Mouse (Mus musculus) liver, embryonic 15.5 days (tissue): ENCODE results near the gene Tmc7. TPM values are rescaled to one million over a fixed set of nuclear protein-coding genes. Genes with fewer than 3 reads are reported as not detected.

ENCODE experiments used
- ATAC-seq: fragments of 200-750 bp; cut with Nextera tagmentation; 2 replicates; pipeline ENCODE4 v1.8.0; 2017; ENCODE audit warnings: moderate number of reproducible peaks, mild to moderate bottlenecking, moderate library complexity; ENCODE audit not compliant: insufficient read depth
- H3K27ac ChIP-seq: fragments of 300-500 bp; sonication (generic); replicated peaks from 2 replicates; pipeline ENCODE4 v1.5.1; 2015; ENCODE audit warnings: mild to moderate bottlenecking, inconsistent platforms
- H3K27me3 ChIP-seq: fragments of 300-500 bp; sonication (generic); 2 replicates; pipeline ENCODE4 v1.6.1; 2015; ENCODE audit warnings: mild to moderate bottlenecking, inconsistent platforms
- H3K36me3 ChIP-seq: fragments of 300-500 bp; sonication (generic); replicated peaks from 2 replicates; pipeline ENCODE4 v1.6.1; 2015; ENCODE audit warnings: moderate library complexity, mild to moderate bottlenecking, inconsistent platforms
- H3K4me1 ChIP-seq: fragments of 300-500 bp; sonication (generic); replicated peaks from 2 replicates; pipeline ENCODE4 v1.6.1; 2015; ENCODE audit warnings: inconsistent platforms
- H3K4me2 ChIP-seq: fragments of 300-500 bp; sonication (generic); 2 replicates; pipeline ENCODE4 v1.6.1; 2015; ENCODE audit warnings: moderate library complexity, mild to moderate bottlenecking, inconsistent platforms
- H3K4me3 ChIP-seq: fragments of 300-500 bp; sonication (generic); replicated peaks from 2 replicates; pipeline ENCODE4 v1.5.1; 2015; ENCODE audit warnings: mild to moderate bottlenecking, inconsistent platforms
- H3K9ac ChIP-seq: fragments of 300-500 bp; sonication (generic); 2 replicates; pipeline ENCODE4 v1.6.1; 2015; ENCODE audit warnings: moderate library complexity, mild to moderate bottlenecking, inconsistent platforms
- H3K9me3 ChIP-seq: fragments of 300-500 bp; sonication (generic); replicated peaks from 2 replicates; pipeline ENCODE4 v1.6.1; 2016; ENCODE audit warnings: inconsistent platforms
- WGBS: fragments of 180-500 bp; shearing (Covaris S2); methylation state at CpG from one replicate; pipeline ENCODE4 v1.1.7; 2015; ENCODE audit warnings: mixed read lengths; ENCODE audit not compliant: insufficient replicate concordance; 5-methylcytosine and 5-hydroxymethylcytosine counted together
- polyA plus RNA-seq: library from polyadenylated mRNA; unstranded; fragments of >200 nt; fragmentation: Nextera tagmentation; extraction: Ambion mirVana; gene quantifications from 2 replicates; pipeline ENCODE4 v1.2.1, GENCODE M21; 2015

Tmc7 gene
- polyA plus RNA-seq, 1 experiment from 2014 or later = 0.28 TPM

GRCm38 (mm10) chr7:118609815-118610214 lies 25.3 kb upstream of the Tmc7 start:
- H3K4me2 ChIP-seq = no peak overlapping the region
- no peaks in the 10 kb centered on the region for H3K27me3 ChIP-seq
- H3K36me3 ChIP-seq = no peaks in the 10 kb centered on the region
- no peak overlapping the region for H3K9ac ChIP-seq
- H3K4me3 ChIP-seq = no peak overlapping the region
- ATAC-seq = no peak
- no peaks in the 10 kb centered on the region for H3K9me3 ChIP-seq
- H3K4me1 ChIP-seq = peaks cover 3% of the 10 kb centered on the region; the same call in 1 of the 2 replicates
- H3K27ac ChIP-seq = no peak overlapping the region
- 62% methylated on average over 7 of the region's 7 CpGs for WGBS

- 73% methylated on average over 8 of the region's 8 CpGs for WGBS
- Histone ChIP-seq H3K4me1 (no peaks in the 10 kb centered on the region), H3K9me3 (no peaks in the 10 kb centered on the region), H3K4me3 (no peak overlapping the region), H3K4me2 (no peak overlapping the region), H3K27me3 (peaks cover 1% of the 10 kb centered on the region; the same call in 1 of the 2 replicates), H3K36me3 (no peaks in the 10 kb centered on the region), H3K27ac (no peak overlapping the region), H3K9ac (no peak overlapping the region)
- ATAC-seq = no peak
Observed at GRCm38 (mm10) chr7:118604842-118605241, 20.3 kb upstream of the Tmc7 start.

- Histone ChIP-seq H3K4me1 (no peaks in the 10 kb centered on the region; the same call in 1 of the 2 replicates), H3K36me3 (no peaks in the 10 kb centered on the region), H3K9me3 (no peaks in the 10 kb centered on the region), H3K4me2 (no peak overlapping the region), H3K9ac (no peak overlapping the region), H3K27me3 (peaks cover 36% of the 10 kb centered on the region), H3K4me3 (no peak overlapping the region), H3K27ac (no peak overlapping the region)
- no peak for ATAC-seq
- 37% methylated on average over 12 of the region's 12 CpGs for WGBS
Observed at GRCm38 (mm10) chr7:118599954-118600631, 15.6 kb upstream of the Tmc7 start.

- Histone ChIP-seq H3K27ac (no peak within 1 kb of the TSS), H3K9ac (no peak within 1 kb of the TSS), H3K36me3 (no peaks in the 10 kb centered on the region), H3K4me2 (peak within 1 kb of the TSS; percentile 36), H3K9me3 (no peaks in the 10 kb centered on the region), H3K27me3 (peaks cover 54% of the 10 kb centered on the region), H3K4me1 (no peaks in the 10 kb centered on the region; the same call in 1 of the 2 replicates), H3K4me3 (0 out of 2 replicates have a peak within 1 kb of the TSS, but pooled peaks have one; percentile 14)
- 11% methylated on average over 23 of the region's 23 CpGs for WGBS
- ATAC-seq = no peak
Observed at GRCm38 (mm10) chr7:118597201-118597600, 12.7 kb upstream of the Tmc7 start, which contains the start of gene Tmc5. Gene Tmc5, plus strand, starts transcription at chr7:118597297.

- Histone ChIP-seq H3K4me3 (no peak overlapping the region), H3K27me3 (peaks cover 54% of the 10 kb centered on the region), H3K4me2 (no peak overlapping the region), H3K36me3 (no peaks in the 10 kb centered on the region), H3K9me3 (no peaks in the 10 kb centered on the region), H3K4me1 (no peaks in the 10 kb centered on the region; the same call in 1 of the 2 replicates), H3K9ac (no peak overlapping the region), H3K27ac (no peak overlapping the region)
- ATAC-seq = no peak
- 70% methylated on average over 11 of the region's 11 CpGs for WGBS
Observed at GRCm38 (mm10) chr7:118596271-118596670, 11.7 kb upstream of the Tmc7 start.

- H3K9ac ChIP-seq = no peak overlapping the region
- H3K4me1 ChIP-seq = no peaks in the 10 kb centered on the region; the same call in 1 of the 2 replicates
- H3K4me3 ChIP-seq = no peak overlapping the region; the same call in 1 of the 2 replicates
- no peaks in the 10 kb centered on the region for H3K9me3 ChIP-seq
- peak; percentile 30 for ATAC-seq
- H3K27me3 ChIP-seq = peaks cover 54% of the 10 kb centered on the region
- WGBS = 3% methylated on average over 14 of the region's 14 CpGs
- peak overlapping the region; percentile 48 for H3K4me2 ChIP-seq
- no peak overlapping the region for H3K27ac ChIP-seq
- H3K36me3 ChIP-seq = no peaks in the 10 kb centered on the region
Observed at GRCm38 (mm10) chr7:118595228-118595627, 10.7 kb upstream of the Tmc7 start.

GRCm38 (mm10) chr7:118594611-118595010 lies 10.1 kb upstream of the Tmc7 start:
- no peaks in the 10 kb centered on the region for H3K9me3 ChIP-seq
- H3K4me2 ChIP-seq = peak overlapping the region; percentile 48
- no peak overlapping the region for H3K9ac ChIP-seq
- 24% methylated on average over 10 of the region's 10 CpGs for WGBS
- ATAC-seq = no peak
- no peak overlapping the region for H3K27ac ChIP-seq
- H3K36me3 ChIP-seq = no peaks in the 10 kb centered on the region
- no peaks in the 10 kb centered on the region; the same call in 1 of the 2 replicates for H3K4me1 ChIP-seq
- peaks cover 50% of the 10 kb centered on the region for H3K27me3 ChIP-seq
- no peak overlapping the region for H3K4me3 ChIP-seq

- H3K27ac ChIP-seq = no peak overlapping the region
- H3K9ac ChIP-seq = no peak overlapping the region
- no peak overlapping the region for H3K4me2 ChIP-seq
- H3K36me3 ChIP-seq = no peaks in the 10 kb centered on the region
- ATAC-seq = no peak
- H3K4me1 ChIP-seq = no peaks in the 10 kb centered on the region; the same call in 1 of the 2 replicates
- H3K27me3 ChIP-seq = peaks cover 45% of the 10 kb centered on the region
- no peak overlapping the region for H3K4me3 ChIP-seq
- no peaks in the 10 kb centered on the region for H3K9me3 ChIP-seq
- 21% methylated on average over 9 of the region's 9 CpGs for WGBS
Observed at GRCm38 (mm10) chr7:118593567-118594407, 9.3 kb upstream of the Tmc7 start.

- Histone ChIP-seq H3K4me3 (no peak overlapping the region), H3K27ac (no peak overlapping the region), H3K4me2 (no peak overlapping the region), H3K36me3 (no peaks in the 10 kb centered on the region), H3K9ac (no peak overlapping the region), H3K9me3 (no peaks in the 10 kb centered on the region), H3K27me3 (peaks cover 31% of the 10 kb centered on the region), H3K4me1 (no peaks in the 10 kb centered on the region; the same call in 1 of the 2 replicates)
- WGBS = 49% methylated on average over 6 of the region's 6 CpGs
- ATAC-seq = no peak
Observed at GRCm38 (mm10) chr7:118592146-118592545, 7.6 kb upstream of the Tmc7 start.

- no peaks in the 10 kb centered on the region for H3K9me3 ChIP-seq
- no peak for ATAC-seq
- no peaks in the 10 kb centered on the region; the same call in 1 of the 2 replicates for H3K4me1 ChIP-seq
- no peak overlapping the region for H3K4me2 ChIP-seq
- no peak overlapping the region for H3K9ac ChIP-seq
- no peaks in the 10 kb centered on the region for H3K36me3 ChIP-seq
- H3K4me3 ChIP-seq = no peak overlapping the region
- 72% methylated on average over 5 of the region's 5 CpGs for WGBS
- no peak overlapping the region for H3K27ac ChIP-seq
- peaks cover 20% of the 10 kb centered on the region for H3K27me3 ChIP-seq
Observed at GRCm38 (mm10) chr7:118590726-118591305, 6.3 kb upstream of the Tmc7 start.

- 47% methylated on average over 6 of the region's 6 CpGs for WGBS
- H3K9ac ChIP-seq = no peak overlapping the region
- ATAC-seq = no peak
- H3K4me1 ChIP-seq = peaks cover 13% of the 10 kb centered on the region
- no peak overlapping the region for H3K4me2 ChIP-seq
- H3K27me3 ChIP-seq = peaks cover 26% of the 10 kb centered on the region
- H3K4me3 ChIP-seq = no peak overlapping the region
- no peaks in the 10 kb centered on the region for H3K36me3 ChIP-seq
- H3K27ac ChIP-seq = no peak overlapping the region
- no peaks in the 10 kb centered on the region for H3K9me3 ChIP-seq
Observed at GRCm38 (mm10) chr7:118585856-118586255, 1.3 kb upstream of the Tmc7 start.
